Mouse (Mus musculus) left cerebral cortex, adult 2 months (tissue): ENCODE results near the gene Mei1. TPM values are rescaled to one million over a fixed set of nuclear protein-coding genes. Genes with fewer than 3 reads are reported as not detected.

ENCODE experiments used
- DNase-seq, 2 experiments: peaks; one replicate each; pipeline ENCODE4 v3.0.0; 2021 to 2022; ENCODE audit warnings: low spot score in 2 of 2, mixed read lengths in 1 of 2; ENCODE audit errors: extremely low spot score in 1 of 2
- H3K27ac ChIP-seq: fragments of 200-600 bp; 2 replicates; pipeline ENCODE4 v1.8.1; 2022
- H3K4me3 ChIP-seq: fragments of 200-600 bp; 2 replicates; pipeline ENCODE4 v1.8.1; 2022
- CTCF ChIP-seq: fragments of 200-600 bp; IDR thresholded peaks from 2 replicates; pipeline ENCODE4 v1.8.1; 2022; ENCODE audit warnings: antibody characterized with exemption, mild to moderate bottlenecking, moderate library complexity
- intact Hi-C: fragments of 180-260 bp; cut with DNase I; formaldehyde crosslinking; loops from one replicate; pipeline ENCODE4 v1.15.1; 2025
- total RNA-seq, 2 experiments: library from RNA; stranded (reverse); gene quantifications; 2 replicates each; pipeline ENCODE4 v1.2.3; 2021

The Mei1 gene
- total RNA-seq, 2 experiments from 2014 or later, result 4.0 to 4.5 TPM

DNA sequence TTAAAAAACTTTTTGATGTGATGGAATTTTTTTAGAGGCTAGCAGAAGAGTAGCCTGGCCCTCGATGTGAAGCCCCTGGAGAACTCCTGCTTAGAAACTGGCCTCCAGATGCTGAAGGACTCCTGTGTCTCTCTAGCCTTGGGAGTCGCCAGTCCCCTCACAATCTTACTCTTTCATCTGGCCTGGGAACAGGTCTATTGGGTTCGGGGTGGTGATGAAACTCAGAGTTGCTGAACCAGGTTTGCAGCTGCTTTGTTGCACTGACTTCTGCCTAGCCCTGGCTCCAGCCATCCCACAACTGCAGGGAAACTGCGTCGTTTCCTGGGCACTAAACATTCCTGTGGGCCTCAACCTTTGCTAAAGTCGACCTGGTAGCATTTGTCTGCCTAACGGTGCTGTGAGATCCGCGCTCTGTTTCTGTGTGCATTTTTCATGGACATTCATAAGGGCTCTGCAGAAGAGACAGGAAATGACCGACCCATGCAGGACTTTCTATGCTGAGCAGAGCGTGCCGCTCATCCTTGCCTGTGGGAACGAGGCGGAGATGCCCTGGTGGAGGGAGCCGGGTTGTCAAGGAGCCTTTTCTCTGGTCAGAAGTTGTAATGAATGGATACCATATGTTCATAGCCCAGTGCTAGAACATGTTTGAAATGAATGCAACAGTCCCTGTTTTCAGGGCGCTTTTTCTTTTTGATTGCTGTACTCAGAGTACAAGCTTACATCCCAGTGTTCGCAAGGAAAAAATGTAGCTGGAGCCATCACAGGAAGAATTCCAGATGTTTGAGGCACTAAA is 88.6 kb downstream of the Mei1 start:
- DNase-seq, result no peak
- Histone ChIP-seq H3K27ac (no peak overlapping the region), H3K4me3 (no peak overlapping the region)
- intact Hi-C loops, result no loop called here
- TF ChIP-seq CTCF, result no peak

DNA sequence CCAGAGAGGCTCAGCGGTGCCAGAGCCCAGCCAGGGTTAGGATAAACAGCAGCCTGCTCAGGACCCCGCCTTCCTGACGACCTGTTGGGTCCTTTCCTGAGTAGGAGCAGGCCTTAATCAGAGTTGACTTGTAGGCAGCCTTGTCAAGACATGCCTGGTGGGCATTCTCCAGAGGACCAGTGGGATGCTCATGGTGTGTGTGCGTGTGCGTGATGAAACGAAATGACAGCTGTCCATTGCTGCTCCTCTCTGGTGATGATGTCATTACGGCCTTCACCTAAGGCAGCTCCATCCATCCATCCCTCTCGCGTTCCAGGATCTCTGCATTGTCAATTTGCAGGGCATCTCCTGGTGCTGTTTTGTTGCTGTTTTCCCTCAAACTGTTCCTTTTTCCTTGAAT is 89.7 kb downstream of the Mei1 start:
- DNase-seq, result no peak
- intact Hi-C loops, result no loop called here
- TF ChIP-seq CTCF, result no peak
- H3K27ac ChIP-seq, result no peak overlapping the region
- no peak overlapping the region for H3K4me3 ChIP-seq

DNA sequence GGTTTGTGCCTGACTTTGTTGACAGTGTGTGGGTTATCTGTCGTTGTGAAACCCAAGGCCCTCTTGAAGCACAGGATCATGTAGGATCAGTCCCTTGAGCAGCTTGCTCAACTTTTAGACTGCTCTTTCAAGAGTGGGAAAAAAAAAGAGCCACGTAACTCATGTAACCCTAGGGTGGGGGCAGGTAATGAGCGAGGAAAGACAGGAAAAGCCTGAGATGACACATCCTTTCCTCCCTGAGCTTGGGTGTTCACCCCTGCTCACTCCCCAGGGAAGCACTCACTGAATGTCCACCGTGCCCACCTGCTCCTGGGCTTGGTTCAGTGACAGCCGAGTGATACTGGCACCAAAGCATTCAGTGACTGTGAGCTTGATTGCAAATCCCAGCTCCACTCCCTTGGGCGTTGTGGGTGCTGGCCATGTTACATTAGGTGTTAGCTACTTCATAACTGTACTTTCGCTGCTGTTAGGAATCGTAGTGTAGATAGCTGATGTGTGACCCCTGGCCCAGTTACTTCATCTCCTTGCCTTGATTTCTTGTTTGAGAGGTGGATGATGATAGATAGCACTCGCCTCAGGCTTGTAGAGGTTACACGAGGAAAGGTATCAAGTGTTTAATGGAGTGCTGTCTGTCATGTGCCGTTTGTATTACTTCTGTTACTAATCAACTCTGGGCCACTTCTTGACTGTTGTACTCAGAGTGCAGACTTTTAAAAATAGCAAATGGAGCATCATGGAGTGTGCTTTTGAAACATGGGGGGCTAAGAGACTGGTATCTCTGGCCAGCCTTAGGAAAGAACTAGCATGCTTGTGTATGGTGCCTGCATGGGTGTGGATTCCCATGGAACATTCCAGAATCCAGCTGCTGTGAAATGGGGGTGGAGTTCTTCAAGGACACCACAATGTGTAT is 91.2 kb downstream of the Mei1 start:
- intact Hi-C loops, result no loop called here

DNA sequence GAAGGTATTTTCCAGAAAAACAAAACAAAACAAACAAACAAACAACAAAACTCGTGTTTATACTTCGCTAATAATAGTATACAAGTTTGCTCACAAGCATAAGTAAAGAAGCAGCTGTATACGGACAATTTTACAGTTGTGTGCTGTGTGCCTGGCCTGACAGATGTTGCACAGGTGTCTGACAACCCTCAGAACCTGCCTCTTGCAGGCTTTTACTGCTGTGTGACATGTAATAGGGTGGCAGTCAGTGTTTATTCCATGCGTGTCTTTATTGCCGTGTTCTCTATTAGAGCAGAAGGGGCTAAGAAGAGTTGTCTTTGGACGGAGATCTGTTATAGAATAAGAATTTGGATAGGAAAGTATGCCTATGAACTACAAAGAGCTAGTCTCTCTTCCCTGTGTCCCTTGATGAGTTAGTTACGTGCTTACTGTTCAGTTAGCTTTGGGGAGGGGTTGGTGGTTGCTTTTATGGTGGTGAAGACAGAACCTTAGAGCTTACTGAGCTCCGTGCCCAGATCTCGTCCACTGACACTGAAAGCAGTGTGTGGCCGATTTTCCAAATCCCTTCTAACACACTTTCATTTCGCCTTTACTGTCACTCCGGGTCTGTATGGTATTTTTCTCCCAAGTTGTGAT is 92.3 kb downstream of the Mei1 start:
- no peak for DNase-seq
- H3K4me3 ChIP-seq, result no peak overlapping the region
- intact Hi-C loops, result no loop called here
- TF ChIP-seq CTCF, result no peak
- H3K27ac ChIP-seq, result no peak overlapping the region

More for the DNA sequence above, 91.2 kb downstream of the Mei1 start:
- Histone ChIP-seq H3K27ac (no peak overlapping the region), H3K4me3 (no peak overlapping the region)
- no peak for DNase-seq
- TF ChIP-seq CTCF, result no peak

DNA sequence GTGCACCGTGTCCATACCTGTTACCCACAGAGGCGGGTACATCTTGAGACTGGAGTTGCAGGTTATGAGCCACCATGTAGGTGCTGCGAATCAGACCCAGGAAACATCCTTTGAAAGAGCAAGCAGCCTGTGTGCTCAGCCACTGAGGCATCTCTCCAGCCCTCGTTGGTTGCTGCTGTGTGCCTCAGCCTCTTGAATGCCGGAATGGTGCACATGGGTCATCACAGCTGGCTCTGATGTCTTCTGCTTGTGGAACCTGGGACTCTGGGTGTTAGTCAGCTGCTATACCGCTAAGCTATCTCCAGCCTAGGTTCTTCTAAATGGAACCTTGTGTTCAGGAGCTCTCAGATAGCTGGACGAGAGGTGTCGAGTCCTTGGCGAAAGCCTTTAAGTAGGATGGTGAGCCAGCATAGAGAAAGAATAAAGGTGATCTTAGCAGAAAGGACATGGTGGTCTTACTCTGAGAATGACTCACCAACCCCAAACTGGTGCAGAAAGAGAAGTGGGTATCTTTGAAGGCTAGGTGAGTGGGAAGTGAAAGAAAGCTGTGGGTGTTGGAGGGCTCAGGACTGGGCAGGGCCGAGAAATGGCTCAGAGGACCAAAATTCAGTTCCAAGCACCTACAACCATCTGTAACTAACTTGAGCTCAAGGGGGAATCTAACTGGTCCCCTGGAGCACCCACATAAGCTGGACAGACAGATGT is 93.7 kb downstream of the Mei1 start:
- no peak for DNase-seq
- Histone ChIP-seq H3K4me3 (no peak overlapping the region), H3K27ac (peak overlapping the region; percentile 17; the same call in 1 of the 2 replicates)
- no peak for TF ChIP-seq CTCF
- intact Hi-C loops, result loop anchor here (2.0 kb wide), 2 partner anchors 17 to 99 kb away; partner anchors contain the start of gene Srebf2

DNA sequence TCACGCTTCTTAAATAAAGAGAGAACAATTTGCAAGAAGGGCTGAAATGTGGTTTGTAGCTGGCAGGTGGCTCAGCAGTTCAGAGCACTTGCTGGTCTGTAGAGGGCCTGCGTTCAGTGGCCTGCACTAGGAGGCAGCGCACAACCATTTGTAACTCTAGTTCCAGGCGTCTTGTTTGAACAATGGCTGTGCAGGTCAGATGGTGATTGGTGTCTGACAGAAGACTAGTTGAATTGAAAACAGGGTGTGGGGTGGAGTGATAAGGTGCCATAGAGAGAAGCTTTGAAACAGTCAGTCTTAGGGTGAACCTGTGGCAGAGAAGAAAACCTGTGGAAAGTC is 94.2 kb downstream of the Mei1 start:
- DNase-seq, result no peak
- intact Hi-C loops, result loop anchor here (2.0 kb wide), 2 partner anchors 17 to 99 kb away; partner anchors contain the start of gene Srebf2
- H3K4me3 ChIP-seq, result no peak overlapping the region
- peak overlapping the region; percentile 17; the same call in 1 of the 2 replicates for H3K27ac ChIP-seq
- TF ChIP-seq CTCF, result no peak

DNA sequence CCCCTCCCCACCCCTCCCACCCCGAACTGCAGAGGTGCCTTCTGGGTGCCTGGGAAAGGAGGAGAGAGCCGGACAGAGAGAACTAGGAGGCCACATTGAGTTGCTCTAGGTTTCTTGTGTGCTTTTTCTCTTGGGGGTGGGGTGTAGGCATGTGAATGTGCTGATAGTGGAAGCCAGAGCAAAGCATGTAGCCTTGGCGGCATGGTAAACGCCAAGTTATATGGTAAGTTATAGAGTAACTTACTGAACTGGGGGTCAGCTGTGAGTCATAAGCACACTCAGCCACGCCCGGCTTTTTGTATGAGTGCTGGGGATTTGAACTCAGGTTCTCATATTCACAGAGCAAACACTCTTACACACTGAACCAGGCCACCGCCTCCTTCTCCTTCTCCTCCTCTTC is 94.7 kb downstream of the Mei1 start:
- no peak overlapping the region for H3K4me3 ChIP-seq
- no peak overlapping the region for H3K27ac ChIP-seq
- DNase-seq, result no peak
- intact Hi-C loops, result loop anchor here (2.0 kb wide), 2 partner anchors 18 to 100 kb away; partner anchors contain the start of gene Srebf2
- no peak for TF ChIP-seq CTCF

DNA sequence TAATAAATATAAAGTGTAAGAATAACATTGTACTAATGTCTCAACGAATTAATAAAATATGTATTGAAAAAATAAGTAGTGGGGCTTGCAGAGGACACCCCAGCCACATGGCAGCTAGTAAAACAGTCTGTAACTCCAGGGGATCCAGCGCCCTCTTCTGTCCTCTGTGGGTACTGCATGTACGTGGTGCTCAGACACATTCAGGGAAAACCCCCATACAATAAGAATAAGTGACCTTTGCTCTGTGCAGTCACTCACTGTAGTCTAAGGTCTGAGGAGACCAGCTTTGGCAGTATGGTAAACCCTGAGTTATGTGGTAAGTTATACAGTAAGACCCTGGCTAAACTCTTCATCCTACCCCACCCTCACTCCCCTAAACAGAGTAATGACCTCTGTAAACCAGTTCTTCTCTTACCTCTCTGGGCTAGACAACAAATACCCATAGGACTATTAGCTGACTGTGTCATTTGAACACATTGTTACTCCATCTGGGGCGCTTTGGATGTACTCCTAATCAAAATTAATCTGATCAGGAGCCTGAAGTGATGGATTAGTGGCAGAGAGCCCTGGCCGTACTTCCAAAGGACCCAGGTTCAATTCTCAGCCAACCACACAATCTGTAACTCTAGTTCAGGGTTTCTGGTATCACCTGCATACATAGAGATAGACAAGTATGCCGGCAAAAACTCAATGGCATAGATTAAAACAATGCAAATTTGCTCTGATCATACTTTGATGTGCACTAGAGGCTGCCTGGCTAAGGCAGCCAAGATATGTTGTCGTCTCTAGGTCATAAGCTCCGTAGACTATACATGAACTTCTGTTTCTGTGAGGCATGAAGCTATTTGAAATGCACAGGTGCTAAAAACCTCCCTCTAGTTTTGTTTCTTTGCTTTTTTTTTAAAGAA is 95.8 kb downstream of the Mei1 start:
- peak; percentile 66 to 77 for DNase-seq
- intact Hi-C loops, result loop anchor here (2.0 kb wide), 2 partner anchors 19 to 101 kb away; partner anchors contain the start of gene Srebf2
- no peak; the same call in none of the 2 replicates for TF ChIP-seq CTCF
- no peak overlapping the region; the same call in 1 of the 2 replicates for H3K27ac ChIP-seq
- no peak overlapping the region for H3K4me3 ChIP-seq

DNA sequence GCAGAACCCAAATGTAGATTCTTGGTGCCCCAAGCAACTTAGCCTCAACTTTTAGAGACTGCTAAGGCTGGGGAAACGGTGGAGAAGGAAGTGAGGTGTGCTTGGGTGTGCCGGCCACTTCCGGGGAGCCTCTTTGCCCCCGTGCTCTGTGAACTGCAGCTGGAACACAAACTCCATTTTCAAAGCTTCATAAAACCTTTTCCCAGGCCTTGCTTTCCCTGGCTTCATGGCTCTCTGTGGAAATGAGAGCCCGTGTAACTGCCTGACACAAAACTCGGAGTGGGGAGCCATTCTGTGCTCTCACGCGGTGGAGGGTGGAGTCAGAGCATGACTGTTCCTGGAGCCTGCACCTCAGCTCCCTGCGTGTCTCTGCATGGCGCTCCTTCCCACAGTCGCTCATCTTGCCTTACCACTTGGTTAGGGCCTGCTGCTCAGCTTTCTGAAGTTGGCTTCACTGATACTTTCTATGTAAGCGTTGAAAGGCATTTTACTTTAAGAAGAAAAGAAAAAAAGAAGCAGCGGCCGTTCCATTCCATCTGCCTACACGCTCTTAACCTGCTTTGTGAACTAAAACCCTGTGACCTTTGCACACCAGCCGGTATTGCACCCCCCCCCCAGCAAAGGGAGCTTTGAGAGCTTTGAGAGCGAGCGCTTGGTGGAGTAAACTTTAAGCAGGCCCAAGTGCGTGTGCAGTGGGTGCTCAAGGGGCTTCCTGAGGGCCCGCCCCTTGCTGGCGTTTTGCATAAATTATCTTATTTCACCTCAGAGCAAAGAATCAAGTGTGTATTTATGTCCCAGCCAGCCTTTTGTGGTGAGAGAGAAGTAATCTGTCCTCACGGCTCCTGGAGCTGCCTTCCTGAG is 96.7 kb downstream of the Mei1 start:
- no peak overlapping the region for H3K4me3 ChIP-seq
- intact Hi-C loops, result no loop called here
- H3K27ac ChIP-seq, result no peak overlapping the region; the same call in 1 of the 2 replicates
- DNase-seq, result peak in 1 of 2 experiments; percentile 31
- TF ChIP-seq CTCF, result no peak
